Mouse (Mus musculus): ENCODE measurements around the gene Dazl. TPM values are rescaled to one million over a fixed set of nuclear protein-coding genes. Genes with fewer than 3 reads are reported as not detected.

The Dazl gene
- polyA plus RNA-seq (2016; fragmentation: Nextera tagmentation; extraction: Ambion mirVana): 0.33 TPM in 1 of 2 replicates, not detected in the other

DNA sequence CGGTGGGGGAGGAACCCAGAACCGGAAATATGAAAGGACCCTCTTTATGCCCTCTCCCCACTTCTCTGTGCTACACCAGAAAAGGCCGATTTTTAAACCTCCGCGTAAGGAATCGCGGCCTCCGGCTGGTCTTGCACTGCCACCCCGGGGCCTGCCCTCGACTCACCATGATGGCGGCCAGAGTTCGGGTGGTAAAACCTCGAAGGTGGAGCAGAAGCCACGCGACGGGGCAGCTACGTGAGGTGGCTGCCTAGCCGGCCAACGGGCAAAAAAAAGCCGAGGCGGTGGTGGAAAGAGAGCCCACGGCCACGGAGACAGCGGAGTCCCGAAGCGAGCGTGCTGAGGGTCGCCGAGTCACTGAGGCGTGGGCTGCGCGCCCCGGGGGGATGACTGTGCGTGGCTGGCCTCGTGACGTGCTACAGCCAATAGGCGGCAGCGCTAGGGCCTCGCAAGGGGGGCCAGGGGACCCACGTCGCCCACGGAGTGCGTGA lies at the start of gene Dazl:
Dazl (minus strand) TSS at position 396 of the 491 bp plus-strand sequence.
- 90% methylated on average over 43 of the region's 43 CpGs for WGBS
- no peak for ATAC-seq (ENCODE audit: insufficient number of reproducible peaks, low FRiP score)
- H3K27ac ChIP-seq (ENCODE audit: poor library complexity, severe bottlenecking): peak within 1 kb of the TSS; percentile 35
- peak within 1 kb of the TSS; percentile 50 for H3K4me3 ChIP-seq
- H3K9ac ChIP-seq: peak within 1 kb of the TSS; percentile 61
- H3K9me3 ChIP-seq (replicated peaks): peaks cover 12% of the 10 kb centered on the region
- H3K4me1 ChIP-seq (replicated peaks): no peaks in the 10 kb centered on the region
- no peaks in the 10 kb centered on the region for H3K27me3 ChIP-seq (replicated peaks)
- 0 out of 2 replicates have a peak, but pooled peaks cover 5% of the 10 kb centered on the region for H3K36me3 ChIP-seq
- peak within 1 kb of the TSS; percentile 65 for H3K4me2 ChIP-seq

- Histone ChIP-seq H3K27ac (ENCODE audit: poor library complexity, severe bottlenecking) (no peak overlapping the region), H3K27me3 (replicated peaks) (no peaks in the 10 kb centered on the region), H3K4me3 (no peak overlapping the region), H3K4me2 (no peak overlapping the region), H3K9me3 (replicated peaks) (no peaks in the 10 kb centered on the region), H3K36me3 (no peaks in the 10 kb centered on the region), H3K4me1 (replicated peaks) (peaks cover 15% of the 10 kb centered on the region), H3K9ac (no peak overlapping the region)
- WGBS: 86% methylated on average over 11 of the region's 11 CpGs
- ATAC-seq (ENCODE audit: insufficient number of reproducible peaks, low FRiP score): no peak
These were observed 48.6 kb upstream of the Dazl start for GRCm38 (mm10) chr17:50341850-50342544.

- Histone ChIP-seq H3K36me3 (no peaks in the 10 kb centered on the region), H3K9me3 (replicated peaks) (no peaks in the 10 kb centered on the region), H3K4me1 (replicated peaks) (peaks cover 15% of the 10 kb centered on the region), H3K4me2 (no peak overlapping the region), H3K4me3 (no peak overlapping the region), H3K9ac (no peak overlapping the region), H3K27me3 (replicated peaks) (no peaks in the 10 kb centered on the region), H3K27ac (ENCODE audit: poor library complexity, severe bottlenecking) (no peak overlapping the region)
- ATAC-seq (ENCODE audit: insufficient number of reproducible peaks, low FRiP score): no peak
- 72% methylated on average over 7 of the region's 7 CpGs for WGBS
These were observed 45.5 kb upstream of the Dazl start for GRCm38 (mm10) chr17:50338901-50339300.

DNA sequence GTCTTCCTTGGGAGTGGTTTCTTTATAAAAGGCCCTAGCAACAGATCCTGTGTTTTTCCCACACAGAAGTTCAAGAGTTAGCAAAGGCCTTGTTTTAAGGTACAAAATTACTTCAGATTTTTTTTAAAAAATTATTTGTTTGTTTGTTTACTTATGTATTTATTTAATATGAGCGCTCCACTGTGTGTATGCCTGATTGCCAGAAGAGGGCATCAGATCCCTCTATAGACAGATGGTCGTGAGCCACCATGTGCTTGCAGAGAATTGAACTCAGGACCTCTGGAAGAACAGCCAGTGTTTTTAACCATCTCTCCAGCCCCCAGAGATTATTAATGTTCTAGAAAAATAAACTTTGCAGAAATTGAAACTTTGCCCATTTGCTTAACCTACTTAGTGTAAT lies 42.3 kb upstream of the Dazl start:
- Histone ChIP-seq H3K9ac (no peak overlapping the region), H3K4me2 (no peak overlapping the region), H3K4me1 (replicated peaks) (peaks cover 18% of the 10 kb centered on the region), H3K27me3 (replicated peaks) (no peaks in the 10 kb centered on the region), H3K27ac (ENCODE audit: poor library complexity, severe bottlenecking) (no peak overlapping the region), H3K4me3 (no peak overlapping the region), H3K9me3 (replicated peaks) (no peaks in the 10 kb centered on the region), H3K36me3 (no peaks in the 10 kb centered on the region)
- 78% methylated on average over 2 of the region's 2 CpGs for WGBS
- ATAC-seq (ENCODE audit: insufficient number of reproducible peaks, low FRiP score): no peak

GRCm38 (mm10) chr17:50334694-50335093 lies 41.3 kb upstream of the Dazl start:
- 68% methylated on average over 5 of the region's 5 CpGs for WGBS
- Histone ChIP-seq H3K9me3 (replicated peaks) (no peaks in the 10 kb centered on the region), H3K4me2 (no peak overlapping the region), H3K27me3 (replicated peaks) (no peaks in the 10 kb centered on the region), H3K4me1 (replicated peaks) (peaks cover 18% of the 10 kb centered on the region), H3K9ac (no peak overlapping the region), H3K27ac (ENCODE audit: poor library complexity, severe bottlenecking) (no peak overlapping the region), H3K4me3 (no peak overlapping the region), H3K36me3 (no peaks in the 10 kb centered on the region)
- ATAC-seq (ENCODE audit: insufficient number of reproducible peaks, low FRiP score): no peak

- 35% methylated on average over 7 of the region's 7 CpGs for WGBS
- 0 out of 2 replicates have a peak overlapping the region, but pooled peaks have one; percentile 44 for H3K27ac ChIP-seq (ENCODE audit: poor library complexity, severe bottlenecking)
- peak overlapping the region; percentile 33 for H3K4me2 ChIP-seq
- H3K9ac ChIP-seq: no peak overlapping the region
- H3K4me1 ChIP-seq (replicated peaks): peaks cover 3% of the 10 kb centered on the region
- ATAC-seq (ENCODE audit: insufficient number of reproducible peaks, low FRiP score): no peak
- H3K27me3 ChIP-seq (replicated peaks): no peaks in the 10 kb centered on the region
- H3K4me3 ChIP-seq: no peak overlapping the region
- H3K9me3 ChIP-seq (replicated peaks): no peaks in the 10 kb centered on the region
- H3K36me3 ChIP-seq: no peaks in the 10 kb centered on the region
These were observed 38.5 kb upstream of the Dazl start for GRCm38 (mm10) chr17:50332012-50332300.

DNA sequence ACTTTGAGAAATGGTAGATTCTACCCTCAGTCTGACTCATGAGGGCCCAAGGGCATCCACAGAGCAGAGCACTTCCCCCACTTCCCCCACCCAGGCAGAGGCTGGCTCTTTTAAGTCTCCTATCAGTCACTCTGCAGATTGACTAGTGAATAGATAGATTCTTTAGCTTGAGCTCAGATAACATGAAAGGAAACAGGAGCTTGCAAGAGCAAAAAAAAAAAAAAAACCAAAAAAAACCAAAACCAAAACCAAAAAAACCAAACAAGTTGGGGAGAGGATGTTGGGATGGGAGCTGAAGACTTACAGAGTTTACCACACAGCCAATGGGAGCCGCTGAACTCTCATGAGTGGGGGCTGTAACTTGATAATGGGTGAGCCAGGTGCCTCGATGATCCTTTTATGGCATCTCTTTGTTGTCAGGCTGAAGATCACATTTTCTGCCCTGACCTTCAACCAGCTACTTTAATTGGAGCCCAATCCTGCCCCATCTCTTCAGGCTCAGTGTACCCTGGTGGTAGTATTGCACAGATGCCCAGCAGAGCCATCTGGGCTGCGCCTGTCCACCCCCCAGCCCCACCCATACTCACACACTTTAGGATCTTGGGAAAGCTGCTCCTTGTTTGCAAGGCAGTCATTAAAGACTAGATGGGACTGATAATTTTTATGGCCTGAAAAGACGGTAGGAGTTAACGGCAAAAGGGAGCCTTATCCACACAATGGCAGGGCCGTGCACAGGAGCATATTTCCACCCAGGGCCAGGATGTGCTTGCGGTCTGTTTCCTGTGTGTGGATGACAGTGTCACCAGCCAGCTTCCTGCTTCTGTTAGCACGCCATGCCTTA lies 38.0 kb upstream of the Dazl start:
- Histone ChIP-seq H3K9ac (no peak overlapping the region), H3K27ac (ENCODE audit: poor library complexity, severe bottlenecking) (peak overlapping the region; percentile 44; the same call in 1 of the 2 replicates)

GRCm38 (mm10) chr17:50330245-50330644 lies 36.8 kb upstream of the Dazl start:
- no peak overlapping the region for H3K4me2 ChIP-seq
- no peaks in the 10 kb centered on the region for H3K27me3 ChIP-seq (replicated peaks)
- H3K9ac ChIP-seq: no peak overlapping the region
- H3K4me3 ChIP-seq: no peak overlapping the region
- no peak for ATAC-seq (ENCODE audit: insufficient number of reproducible peaks, low FRiP score)
- H3K27ac ChIP-seq (ENCODE audit: poor library complexity, severe bottlenecking): no peak overlapping the region
- no peaks in the 10 kb centered on the region for H3K36me3 ChIP-seq
- no peaks in the 10 kb centered on the region for H3K9me3 ChIP-seq (replicated peaks)
- peaks cover 3% of the 10 kb centered on the region for H3K4me1 ChIP-seq (replicated peaks)
- 86% methylated on average over 1 of the region's 1 CpGs for WGBS

More for the DNA sequence above, 38.0 kb upstream of the Dazl start:
- Histone ChIP-seq H3K36me3 (no peaks in the 10 kb centered on the region), H3K9me3 (replicated peaks) (no peaks in the 10 kb centered on the region), H3K4me1 (replicated peaks) (peaks cover 3% of the 10 kb centered on the region), H3K4me3 (no peak overlapping the region), H3K4me2 (peak overlapping the region; percentile 33), H3K27me3 (replicated peaks) (no peaks in the 10 kb centered on the region)
- ATAC-seq (ENCODE audit: insufficient number of reproducible peaks, low FRiP score): peak; percentile 76; the same call in 1 of the 2 replicates
- 46% methylated on average over 8 of the region's 8 CpGs for WGBS

DNA sequence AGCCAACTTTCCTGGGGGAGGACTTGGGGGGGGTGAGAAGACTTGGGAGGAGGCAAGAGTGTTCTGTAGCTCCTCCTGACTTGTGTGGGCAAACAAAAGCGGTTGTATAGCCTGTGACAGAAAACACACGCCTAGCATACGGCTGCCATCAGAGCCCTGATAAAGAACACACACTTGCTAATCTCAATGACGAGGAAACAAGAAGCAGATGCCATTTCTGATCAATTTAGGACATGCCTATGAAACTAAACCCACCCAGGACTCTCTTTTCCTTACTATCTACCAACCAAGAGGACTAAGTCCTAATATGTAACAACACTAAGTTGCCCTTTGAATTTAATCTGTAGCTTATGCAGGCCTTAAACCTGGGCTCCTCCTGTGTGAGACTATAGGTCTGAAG lies 31.2 kb upstream of the Dazl start:
- no peaks in the 10 kb centered on the region for H3K36me3 ChIP-seq
- H3K27ac ChIP-seq (ENCODE audit: poor library complexity, severe bottlenecking): no peak overlapping the region
- H3K9ac ChIP-seq: no peak overlapping the region
- H3K4me3 ChIP-seq: no peak overlapping the region
- H3K4me1 ChIP-seq (replicated peaks): 0 out of 2 replicates have a peak, but pooled peaks cover 3% of the 10 kb centered on the region
- no peak for ATAC-seq (ENCODE audit: insufficient number of reproducible peaks, low FRiP score)
- H3K27me3 ChIP-seq (replicated peaks): no peaks in the 10 kb centered on the region
- WGBS: 12% methylated on average over 4 of the region's 4 CpGs
- no peak overlapping the region for H3K4me2 ChIP-seq
- H3K9me3 ChIP-seq (replicated peaks): no peaks in the 10 kb centered on the region

DNA sequence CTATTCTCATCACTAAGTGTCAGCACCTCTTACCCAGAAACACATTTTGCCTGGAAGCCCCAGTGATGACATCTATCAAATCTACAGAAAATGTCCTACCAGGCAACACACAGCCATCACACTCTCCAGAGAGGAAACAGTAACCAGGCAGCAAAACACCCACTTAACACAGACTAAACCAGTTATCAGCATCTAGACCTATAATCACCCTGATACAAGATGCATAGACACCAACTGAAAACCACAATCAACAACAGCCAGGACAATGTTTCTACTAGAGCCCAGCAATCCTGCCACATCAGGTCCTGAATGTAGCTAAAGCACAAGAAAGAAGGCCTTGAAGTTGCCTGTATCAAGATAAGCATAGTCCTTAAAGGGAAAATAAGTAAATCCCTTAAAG lies 25.4 kb upstream of the Dazl start:
- Histone ChIP-seq H3K27ac (ENCODE audit: poor library complexity, severe bottlenecking) (no peak overlapping the region), H3K4me2 (no peak overlapping the region), H3K27me3 (replicated peaks) (no peaks in the 10 kb centered on the region), H3K4me1 (replicated peaks) (peaks cover 19% of the 10 kb centered on the region), H3K36me3 (no peaks in the 10 kb centered on the region), H3K9ac (no peak overlapping the region), H3K9me3 (replicated peaks) (no peaks in the 10 kb centered on the region), H3K4me3 (no peak overlapping the region)
- ATAC-seq (ENCODE audit: insufficient number of reproducible peaks, low FRiP score): no peak

Measured in heart, embryonic 12.5 days (tissue).